8 mouse cellular contexts compared by ENCODE assay signal in genomic region chr2:125723408-125724085, GRCm38 (mm10). TPM values are rescaled to one million over a fixed set of nuclear protein-coding genes. Genes with fewer than 3 reads are reported as not detected.
DNase-seq lines count a peak whose midpoint lies in the region; ATAC-seq and TF ChIP-seq lines count a peak whose summit lies in the region.

No protein-coding gene starts in this region.

- H3K9me3 ChIP-seq in liver, embryonic 15.5 days (replicated peaks) = no peaks in the 10 kb centered on the region

- peaks cover 15% of the 10 kb centered on the region for H3K27me3 ChIP-seq in Patski
- H3K27me3 ChIP-seq in liver, embryonic 15.5 days = peaks cover 86% of the 10 kb centered on the region

- WGBS in liver, embryonic 15.5 days (ENCODE audit: insufficient replicate concordance) = 2% methylated on average over 34 of the region's 34 CpGs

- in situ Hi-C loops in Patski (cut with MboI; ENCODE audit: low pct_unique_long_range_greater_than_20kb) = no loop called here

- H3K27ac ChIP-seq in liver, embryonic 15.5 days (replicated peaks) = no peak overlapping the region

- no peak overlapping the region for H3K9ac ChIP-seq in liver, embryonic 15.5 days

- H3K4me2 ChIP-seq in liver, embryonic 15.5 days = peak overlapping the region; percentile 70

- DNase-seq in 3T3-L1 (ENCODE audit: low read depth, low spot score) = peak; percentile 74
- no peak for DNase-seq in Patski (ENCODE audit: low read depth, low spot score)
- peak; percentile 31 for DNase-seq in heart, adult 8-10 months (ENCODE audit: low spot score)
- peak; percentile 58 for DNase-seq in kidney, adult 18-20 months
- peak; percentile 77 for DNase-seq in neural tube, embryonic 10.5 days (ENCODE audit: extremely low spot score, low spot score)
- peak; percentile 31 to 47 for DNase-seq in thymus, postnatal 36 days

- H3K36me3 ChIP-seq in liver, embryonic 15.5 days (replicated peaks) = no peaks in the 10 kb centered on the region

- POLR2A ChIA-PET in Patski (lab: Charles Lee) = no interaction called here

- ATAC-seq in Patski = peak; percentile 50
- peak; percentile 79 for ATAC-seq in common myeloid progenitor, adult 5-6 weeks (replicated peaks; ENCODE audit: low read depth, poor library complexity, severe bottlenecking)
- 0 out of 2 replicates have a peak, but pooled peaks have one; percentile 7 for ATAC-seq in liver, embryonic 15.5 days (ENCODE audit: insufficient read depth)

- no peak for TF ChIP-seq CTCF in Patski (IDR thresholded peaks at IDR 0.05)

- H3K4me1 ChIP-seq in liver, embryonic 15.5 days (replicated peaks) = peaks cover 16% of the 10 kb centered on the region

- CTCF ChIA-PET in Patski (lab: Charles Lee) = interaction anchor here (1.0 to 2.8 kb wide), 5 partner anchors 8 to 63 kb away, joined by 4 to 8 read pairs (median 5); no protein-coding TSS in a partner anchor

- peak overlapping the region; percentile 42 for H3K4me3 ChIP-seq in liver, embryonic 15.5 days (replicated peaks)

RNA-seq across cellular contexts. Expression of gene Shc4, which starts 0.4 kb away (rescaled TPM):
- 0.87 TPM for polyA plus RNA-seq in Patski (2021)
- total RNA-seq in common myeloid progenitor, adult 5-6 weeks (2017) = 0.96 TPM in 1 of 2 replicates, not detected in the other
- total RNA-seq in heart, adult 8-10 months (2022) = under 1 TPM; 0.82 to 0.97 (median 0.91) TPM
- polyA plus RNA-seq in liver, embryonic 15.5 days (2015; fragmentation: Nextera tagmentation; extraction: Ambion mirVana) = 0.74 and 0.83 TPM in 2 replicates

RNA-seq across cellular contexts. Expression of gene Eid1, which starts 50.7 kb away (rescaled TPM):
- 91.7 TPM for polyA plus RNA-seq in Patski (2021)
- 124 and 149 TPM in 2 replicates for total RNA-seq in common myeloid progenitor, adult 5-6 weeks (2017)
- total RNA-seq in heart, adult 8-10 months (2022) = 10 to 100 TPM; 46.5 to 54.1 (median 48.9) TPM
- polyA plus RNA-seq in liver, embryonic 15.5 days (2015; fragmentation: Nextera tagmentation; extraction: Ambion mirVana) = 34.4 and 37.1 TPM in 2 replicates

RNA-seq across cellular contexts. Expression of gene Secisbp2l, which starts 59.1 kb away (rescaled TPM):
- polyA plus RNA-seq in Patski (2021) = 35.1 TPM
- total RNA-seq in common myeloid progenitor, adult 5-6 weeks (2017) = 15.7 and 19.7 TPM in 2 replicates
- 10 to 100 TPM; 26.1 to 29.2 (median 27.6) TPM for total RNA-seq in heart, adult 8-10 months (2022)
- 4.5 and 5.4 TPM in 2 replicates for polyA plus RNA-seq in liver, embryonic 15.5 days (2015; fragmentation: Nextera tagmentation; extraction: Ambion mirVana)

Comparison
In these comparisons a context has a peak if more than half of its experiments do, and no peak if none do; other contexts are left out.
1. ATAC-seq: peak in every context shown above with its lines; median percentile 79 in common myeloid progenitor, adult 5-6 weeks; 50 in Patski; 7 in liver, embryonic 15.5 days.